Mouse (Mus musculus) cerebellum, adult 11 months (tissue): ENCODE data around the gene Cecr2.
"Not testable (repeated sequence)": the region's sequence is repeated elsewhere in the genome, so short reads cannot be mapped to it uniquely, and the experiment has no call there.

ENCODE experiments used
- DNase-seq: peaks from one replicate; pipeline ENCODE4 v3.0.0; 2022

Cecr2 gene

GRCm38 (mm10) chr6:120773763-120774162, 107.6 kb downstream of the Cecr2 start:
- no peak for DNase-seq

- DNase-seq, result no peak
Observed at GRCm38 (mm10) chr6:120776286-120776685, 110.1 kb downstream of the Cecr2 start.

GRCm38 (mm10) chr6:120777533-120777932, 111.4 kb downstream of the Cecr2 start:
- DNase-seq, result no peak

GRCm38 (mm10) chr6:120778226-120778625, 112.1 kb downstream of the Cecr2 start:
- DNase-seq, result no peak

- no peak for DNase-seq
Observed at GRCm38 (mm10) chr6:120782948-120783347, 116.8 kb downstream of the Cecr2 start.

- no peak for DNase-seq
Observed at GRCm38 (mm10) chr6:120784351-120784750, 118.2 kb downstream of the Cecr2 start.

GRCm38 (mm10) chr6:120788068-120788607, 122.0 kb downstream of the Cecr2 start:
- DNase-seq, result no peak

GRCm38 (mm10) chr6:120788904-120789303, 122.7 kb downstream of the Cecr2 start:
- DNase-seq, result no peak

GRCm38 (mm10) chr6:120790153-120790552, 124.0 kb downstream of the Cecr2 start:
- DNase-seq, result no peak

- DNase-seq, result no peak
Observed at GRCm38 (mm10) chr6:120790717-120791116, 124.5 kb downstream of the Cecr2 start.

GRCm38 (mm10) chr6:120792947-120793346, 126.8 kb downstream of the Cecr2 start:
- no peak for DNase-seq

- DNase-seq, result no peak
Observed at GRCm38 (mm10) chr6:120795422-120796086, 129.4 kb downstream of the Cecr2 start.

- no peak for DNase-seq
Observed at GRCm38 (mm10) chr6:120796111-120796510, 129.9 kb downstream of the Cecr2 start.

GRCm38 (mm10) chr6:120798019-120798418, 131.8 kb downstream of the Cecr2 start:
- DNase-seq, result no peak

- DNase-seq, result no peak
Observed at GRCm38 (mm10) chr6:120798905-120799304, 132.7 kb downstream of the Cecr2 start.

GRCm38 (mm10) chr6:120799581-120800041, 133.4 kb downstream of the Cecr2 start:
- DNase-seq, result no peak

- no peak for DNase-seq
Observed at GRCm38 (mm10) chr6:120806999-120807737, 141.0 kb downstream of the Cecr2 start.

- DNase-seq, result no peak
Observed at GRCm38 (mm10) chr6:120807738-120808081, 141.5 kb downstream of the Cecr2 start.

- not testable (repeated sequence) for DNase-seq
Observed at GRCm38 (mm10) chr6:120811999-120812398, 145.8 kb downstream of the Cecr2 start.

- no peak for DNase-seq
Observed at GRCm38 (mm10) chr6:120819294-120819693, 153.1 kb downstream of the Cecr2 start.

GRCm38 (mm10) chr6:120820144-120820543, 154.0 kb downstream of the Cecr2 start:
- DNase-seq, result no peak
